Mouse (Mus musculus) MEL (cell line): ENCODE data around the gene Syn3. TPM values are rescaled to one million over a fixed set of nuclear protein-coding genes. Genes with fewer than 3 reads are reported as not detected.

Experiments
- DNase-seq: peaks from one replicate; pipeline ENCODE4 v3.0.0; 2011; ENCODE audit warnings: low read depth, low spot score
- H3K27ac ChIP-seq: 2 replicates; pipeline ENCODE4 v1.5.1; 2012; ENCODE audit warnings: low read depth, mild to moderate bottlenecking, control low read depth, low read length, moderate library complexity; ENCODE audit not compliant: control insufficient read depth
- H3K27me3 ChIP-seq, 2 experiments: fragments of 150-350 bp in 1 of 2; sonication (generic) in 1 of 2; 2 replicates each; pipeline ENCODE4 v1.6.1; 2012; ENCODE audit warnings: low read length in 2 of 2, mild to moderate bottlenecking in 2 of 2, improper control_type of control experiment in 1 of 2, moderate library complexity in 1 of 2; ENCODE audit not compliant: insufficient read depth in 2 of 2, control insufficient read depth in 1 of 2
- H3K36me3 ChIP-seq, 2 experiments: 2 replicates each; pipeline ENCODE4 v1.6.1; 2012 to 2014; ENCODE audit warnings: low read length in 2 of 2, improper control_type of control experiment in 1 of 2, inconsistent platforms in 1 of 2, mild to moderate bottlenecking in 1 of 2; ENCODE audit not compliant: insufficient read depth in 2 of 2, control insufficient read depth in 1 of 2
- H3K4me1 ChIP-seq, 2 experiments: fragments of 150-350 bp in 1 of 2; sonication (generic) in 1 of 2; 2 replicates each; pipeline ENCODE4 v1.6.1; 2012; ENCODE audit warnings: low read length in 2 of 2, improper control_type of control experiment in 1 of 2, mild to moderate bottlenecking in 1 of 2; ENCODE audit not compliant: insufficient read depth in 2 of 2, control insufficient read depth in 1 of 2
- H3K4me3 ChIP-seq, 2 experiments: fragments of 150-350 bp in 1 of 2; sonication (generic) in 1 of 2; 2 replicates each; pipeline ENCODE4 v1.5.1; 2012; ENCODE audit warnings: low read depth in 2 of 2, low read length in 2 of 2, mild to moderate bottlenecking in 2 of 2, moderate library complexity in 2 of 2, control low read depth in 1 of 2, improper control_type of control experiment in 1 of 2; ENCODE audit not compliant: control insufficient read depth in 1 of 2, insufficient read depth in 1 of 2
- H3K79me2 ChIP-seq: 2 replicates; pipeline ENCODE4 v1.6.1; 2012; ENCODE audit warnings: mild to moderate bottlenecking, low read length, moderate library complexity; ENCODE audit not compliant: control insufficient read depth, poor library complexity, insufficient read depth
- H3K9ac ChIP-seq: 2 replicates; pipeline ENCODE4 v1.6.1; 2012; ENCODE audit warnings: low read depth, mild to moderate bottlenecking, control low read depth, low read length, moderate library complexity; ENCODE audit not compliant: control insufficient read depth, poor library complexity, severe bottlenecking
- H3K9me3 ChIP-seq: fragments of 150-350 bp; sonication (generic); replicated peaks from 2 replicates; pipeline ENCODE4 v1.6.1; 2012; ENCODE audit warnings: mild to moderate bottlenecking, low read length, improper control_type of control experiment, moderate library complexity; ENCODE audit not compliant: insufficient read depth
- CTCF ChIP-seq, 3 experiments: IDR thresholded peaks in 2 of 3; conservative IDR thresholded peaks in 1 of 3; 2 replicates each; pipeline ENCODE4 v1.5.1; 2011 to 2012; ENCODE audit warnings: low read length in 3 of 3, low read depth in 2 of 3, mild to moderate bottlenecking in 2 of 3, improper control_type of control experiment in 1 of 3, inconsistent platforms in 1 of 3, mixed read lengths in 1 of 3, moderate library complexity in 1 of 3; ENCODE audit not compliant: control insufficient read depth in 1 of 3, insufficient read depth in 1 of 3, poor library complexity in 1 of 3, severe bottlenecking in 1 of 3
- ELF1 ChIP-seq: IDR thresholded peaks from 2 replicates; pipeline ENCODE4 v1.6.1; 2014; ENCODE audit warnings: low read depth, mild to moderate bottlenecking, inconsistent platforms, low read length, improper control_type of control experiment, moderate library complexity
- EP300 ChIP-seq, 2 experiments: IDR thresholded peaks; 2 replicates each; pipeline ENCODE4 v1.6.1; 2011; ENCODE audit warnings: improper control_type of control experiment in 2 of 2, low read length in 2 of 2, low read depth in 1 of 2, mild to moderate bottlenecking in 1 of 2
- ETS1 ChIP-seq: IDR thresholded peaks from 2 replicates; pipeline ENCODE4 v1.6.1; 2012; ENCODE audit warnings: low read depth, mild to moderate bottlenecking, inconsistent platforms, low read length, improper control_type of control experiment, moderate library complexity
- GABPA ChIP-seq: IDR thresholded peaks from 2 replicates; pipeline ENCODE4 v1.6.1; 2012; ENCODE audit warnings: low read depth, mild to moderate bottlenecking, inconsistent platforms, low read length, improper control_type of control experiment, moderate library complexity
- GATA1 ChIP-seq: IDR thresholded peaks from 2 replicates; pipeline ENCODE4 v1.6.1; 2011; ENCODE audit warnings: low read depth, low read length, improper control_type of control experiment
- KAT2A ChIP-seq: conservative IDR thresholded peaks from 2 replicates; pipeline ENCODE4 v1.6.1; 2012; ENCODE audit warnings: low read depth, low read length, improper control_type of control experiment, inconsistent platforms
- MAFK ChIP-seq: IDR thresholded peaks from 2 replicates; pipeline ENCODE4 v1.6.1; 2011; ENCODE audit warnings: low read depth, mild to moderate bottlenecking, low read length, improper control_type of control experiment, borderline replicate concordance
- MAZ ChIP-seq: IDR thresholded peaks from 2 replicates; pipeline ENCODE4 v1.6.1; 2012; ENCODE audit warnings: low read depth, mild to moderate bottlenecking, inconsistent platforms, low read length, improper control_type of control experiment
- MXI1 ChIP-seq: IDR thresholded peaks from 2 replicates; pipeline ENCODE4 v1.6.1; 2011; ENCODE audit warnings: mild to moderate bottlenecking, low read depth, low read length, improper control_type of control experiment
- MYC ChIP-seq: IDR thresholded peaks from 2 replicates; pipeline ENCODE4 v1.6.1; 2011; ENCODE audit warnings: low read depth, mild to moderate bottlenecking, low read length, improper control_type of control experiment, moderate library complexity
- POLR2A ChIP-seq, 2 experiments: IDR thresholded peaks; 2 replicates each; pipeline ENCODE4 v1.6.1; 2011 to 2012; ENCODE audit warnings: low read length in 2 of 2, mild to moderate bottlenecking in 2 of 2, control low read depth in 1 of 2, improper control_type of control experiment in 1 of 2, low read depth in 1 of 2, moderate library complexity in 1 of 2; ENCODE audit not compliant: control insufficient read depth in 1 of 2, insufficient read depth in 1 of 2, poor library complexity in 1 of 2
- POLR2AphosphoS2 ChIP-seq: IDR thresholded peaks from 2 replicates; pipeline ENCODE4 v1.6.1; 2011; ENCODE audit warnings: low read length, improper control_type of control experiment
- POLR2AphosphoS5 ChIP-seq: IDR thresholded peaks from 2 replicates; pipeline ENCODE4 v1.6.1; 2012; ENCODE audit warnings: low read depth, borderline replicate concordance, mild to moderate bottlenecking, inconsistent platforms, low read length, moderate library complexity, mixed read lengths
- RCOR1 ChIP-seq: IDR thresholded peaks from 2 replicates; pipeline ENCODE4 v1.6.1; 2012; ENCODE audit warnings: low read depth, mild to moderate bottlenecking, inconsistent platforms, low read length, improper control_type of control experiment
- SIN3A ChIP-seq: IDR thresholded peaks from 2 replicates; pipeline ENCODE4 v1.6.1; 2012; ENCODE audit warnings: low read length, improper control_type of control experiment, inconsistent platforms
- TAL1 ChIP-seq: IDR thresholded peaks from 2 replicates; pipeline ENCODE4 v1.6.1; 2012; ENCODE audit warnings: mild to moderate bottlenecking, inconsistent platforms, low read length, moderate library complexity, mixed read lengths
- TBP ChIP-seq: IDR thresholded peaks from 2 replicates; pipeline ENCODE4 v1.8.0; 2011; ENCODE audit warnings: low read depth, low read length, improper control_type of control experiment
- TCF12 ChIP-seq: IDR thresholded peaks from 2 replicates; pipeline ENCODE4 v1.6.1; 2014; ENCODE audit warnings: low read depth, mild to moderate bottlenecking, inconsistent platforms, low read length, improper control_type of control experiment, moderate library complexity
- UBTF ChIP-seq: IDR thresholded peaks from 2 replicates; pipeline ENCODE4 v1.6.1; 2012; ENCODE audit warnings: low read depth, mild to moderate bottlenecking, inconsistent platforms, low read length, improper control_type of control experiment, moderate library complexity, borderline replicate concordance; ENCODE audit not compliant: insufficient read depth
- USF1 ChIP-seq: IDR thresholded peaks from 2 replicates; pipeline ENCODE4 v1.6.1; 2014; ENCODE audit warnings: low read depth, mild to moderate bottlenecking, inconsistent platforms, low read length, improper control_type of control experiment, moderate library complexity
- USF2 ChIP-seq, 2 experiments: IDR thresholded peaks; 2 replicates each; pipeline ENCODE4 v1.6.1; 2011 to 2012; ENCODE audit warnings: improper control_type of control experiment in 2 of 2, low read length in 2 of 2, borderline replicate concordance in 1 of 2, inconsistent platforms in 1 of 2, low read depth in 1 of 2, mild to moderate bottlenecking in 1 of 2; ENCODE audit not compliant: insufficient read depth in 1 of 2
- ZC3H11A ChIP-seq: IDR thresholded peaks from 2 replicates; pipeline ENCODE4 v1.6.1; 2012; ENCODE audit warnings: low read depth, mild to moderate bottlenecking, inconsistent platforms, low read length, improper control_type of control experiment
- ZKSCAN1 ChIP-seq: IDR thresholded peaks from 2 replicates; pipeline ENCODE4 v1.6.1; 2012; ENCODE audit warnings: low read depth, mild to moderate bottlenecking, inconsistent platforms, low read length, improper control_type of control experiment, moderate library complexity
- ZMIZ1 ChIP-seq: IDR thresholded peaks from 2 replicates; pipeline ENCODE4 v1.6.1; 2012; ENCODE audit warnings: low read depth, mild to moderate bottlenecking, inconsistent platforms, low read length, improper control_type of control experiment, moderate library complexity
- ZNF384 ChIP-seq: IDR thresholded peaks from 2 replicates; pipeline ENCODE4 v1.6.1; 2012; ENCODE audit warnings: low read depth, mild to moderate bottlenecking, inconsistent platforms, low read length, improper control_type of control experiment
- polyA plus RNA-seq, 2 experiments: library from polyadenylated mRNA; stranded (reverse) in 1 of 2; unstranded in 1 of 2; fragments of >175 nt in 1 of 2; fragments of >200 nt in 1 of 2; gene quantifications; 2 replicates each; pipeline versions ENCODE4 v1.2.1 to v1.2.4; 2012; ENCODE audit warnings: low replicate concordance in 2 of 2, low read depth in 1 of 2; ENCODE audit not compliant: insufficient read length in 2 of 2, insufficient read depth in 1 of 2, missing spikeins in 1 of 2
- total RNA-seq: library from RNA; depleted of rRNA; stranded (reverse); fragments of 300-350 nt; gene quantifications from 2 replicates; pipeline ENCODE4 v1.2.3, GENCODE M21; 2012

Gene Syn3
- total and polyA plus RNA-seq, 3 experiments, result 0.06 TPM; not detected in 2

DNA sequence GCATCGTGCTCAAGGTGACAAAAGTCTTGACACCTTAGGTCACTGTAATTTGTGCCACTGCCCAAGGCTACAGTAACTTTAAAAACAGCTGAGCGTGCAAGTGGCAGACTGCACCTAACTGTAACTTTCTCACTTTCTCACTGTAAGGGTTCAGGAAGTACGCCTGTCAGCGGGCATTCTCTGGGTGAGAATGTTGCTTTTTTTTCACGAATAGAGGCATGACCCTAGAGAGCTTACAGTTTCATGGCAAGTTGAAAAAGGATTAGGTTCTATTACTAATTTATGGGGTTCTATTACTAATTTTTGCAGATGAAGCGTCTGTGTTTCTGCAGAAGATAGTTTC lies 476.3 kb downstream of the Syn3 start:
- no peaks in the 10 kb centered on the region for H3K9me3 ChIP-seq
- peak in 1 of 2 experiments; percentile 49; a peak in 1 of 4 replicates for TF ChIP-seq EP300 (IDR thresholded peaks at IDR 0.05; ENCODE audit: low read depth in 1 of 2, low read length in 2 of 2)
- peak; percentile 32; the same call in 1 of the 2 replicates for TF ChIP-seq ETS1
- no peak for TF ChIP-seq CTCF (IDR thresholded peaks at IDR 0.05 in 2 of 3, conservative IDR thresholded peaks at IDR 0.05 in 1 of 3; ENCODE audit: control insufficient read depth in 1 of 3, insufficient read depth in 1 of 3, low read depth in 2 of 3, low read length in 3 of 3, poor library complexity in 1 of 3, severe bottlenecking in 1 of 3)
- TF ChIP-seq MXI1, result peak; percentile 6; the same call in 1 of the 2 replicates
- TF ChIP-seq SIN3A, result no peak; the same call in none of the 2 replicates
- TF ChIP-seq MAFK, result 0 out of 2 replicates have a peak, but pooled peaks have one; percentile 36
- 0 out of 2 replicates have a peak, but pooled peaks have one; percentile 11 for TF ChIP-seq TBP
- TF ChIP-seq ZC3H11A, result no peak
- 0 out of 2 replicates have a peak, but pooled peaks have one; percentile 22 for TF ChIP-seq TCF12
- TF ChIP-seq MYC, result 0 out of 2 replicates have a peak, but pooled peaks have one; percentile 15
- no peak for TF ChIP-seq POLR2A (IDR thresholded peaks at IDR 0.05; ENCODE audit: control insufficient read depth in 1 of 2, insufficient read depth in 1 of 2, low read depth in 1 of 2, low read length in 2 of 2, poor library complexity in 1 of 2)
- TF ChIP-seq ZNF384, result peak; percentile 55
- TF ChIP-seq, all 39 proteins: peak for 8
- H3K27ac ChIP-seq, result peak overlapping the region; percentile 92

DNA sequence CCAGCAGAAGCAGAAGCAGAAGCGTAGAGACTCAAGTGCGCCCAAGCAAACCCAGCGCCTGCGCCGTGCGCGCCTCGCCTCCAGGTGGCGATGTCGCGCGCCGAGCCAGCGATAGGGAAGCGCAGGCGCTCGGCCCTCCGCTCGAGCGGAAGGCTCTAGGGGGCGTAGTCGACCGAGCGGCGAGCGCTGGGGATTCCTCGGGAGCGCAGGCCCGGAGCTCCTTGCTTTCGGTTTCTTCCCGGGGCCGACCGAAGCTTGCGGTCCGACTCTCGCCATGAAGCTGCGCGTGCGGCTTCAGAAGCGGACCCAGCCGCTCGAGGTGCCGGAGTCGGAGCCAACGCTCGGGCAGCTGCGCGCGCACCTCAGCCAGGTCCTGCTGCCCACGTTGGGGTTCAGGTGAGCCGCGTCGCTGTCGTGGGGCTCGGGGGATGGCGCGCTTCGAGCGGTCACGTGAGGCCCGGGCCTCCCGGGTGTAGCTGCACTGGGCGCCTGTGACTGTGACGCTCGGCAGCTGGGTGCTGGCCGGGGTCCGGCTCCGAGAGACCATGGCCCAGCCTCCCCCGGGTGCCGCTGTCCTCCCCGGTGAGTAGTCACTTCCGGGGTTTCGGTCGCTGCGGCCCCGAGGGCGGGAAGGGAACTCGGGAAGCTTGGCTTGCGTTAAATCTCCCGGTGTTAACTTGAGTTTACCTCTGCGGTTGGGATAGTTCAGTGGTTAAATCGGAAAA lies 476.8 kb downstream of the Syn3 start, which contains the start of gene Fbxo7:
Gene Fbxo7, plus strand, starts transcription at position 224 of the 725 bp plus-strand sequence.
- H3K79me2 ChIP-seq, result peaks cover 26% of the 10 kb centered on the region
- peaks cover 2 to 28% of the 10 kb centered on the region in 2 experiments; a peak in 3 of 4 replicates for H3K36me3 ChIP-seq
- peak within 1 kb of the TSS; percentile 92 for H3K27ac ChIP-seq
- no peaks in the 10 kb centered on the region for H3K27me3 ChIP-seq
- H3K4me3 ChIP-seq, result peak within 1 kb of the TSS; percentile 76 to 100
- H3K9ac ChIP-seq, result peak within 1 kb of the TSS; percentile 100
- H3K4me1 ChIP-seq, result peaks cover 9 to 17% of the 10 kb centered on the region in 2 experiments
- H3K9me3 ChIP-seq, result no peaks in the 10 kb centered on the region
- peak; percentile 93 for DNase-seq
- no peak for TF ChIP-seq TAL1
- TF ChIP-seq ETS1, result 0 out of 2 replicates have a peak, but pooled peaks have one; percentile 19
- no peak for TF ChIP-seq EP300 (IDR thresholded peaks at IDR 0.05; ENCODE audit: low read depth in 1 of 2, low read length in 2 of 2)
- TF ChIP-seq GATA1, result no peak
- no peak for TF ChIP-seq ZMIZ1
- TF ChIP-seq POLR2AphosphoS2, result no peak
- TF ChIP-seq RCOR1, result no peak
- TF ChIP-seq ELF1, result peak; percentile 87
- no peak for TF ChIP-seq MAFK
- peak in 1 of 2 experiments; percentile 57; a peak in 1 of 4 replicates for TF ChIP-seq USF2 (IDR thresholded peaks at IDR 0.05; ENCODE audit: borderline replicate concordance in 1 of 2, insufficient read depth in 1 of 2, low read depth in 1 of 2, low read length in 2 of 2)
- TF ChIP-seq CTCF (IDR thresholded peaks at IDR 0.05 in 2 of 3, conservative IDR thresholded peaks at IDR 0.05 in 1 of 3; ENCODE audit: control insufficient read depth in 1 of 3, insufficient read depth in 1 of 3, low read depth in 2 of 3, low read length in 3 of 3, poor library complexity in 1 of 3, severe bottlenecking in 1 of 3), result peak; percentile 71 to 99 (median 91)
- no peak for TF ChIP-seq ZKSCAN1
- TF ChIP-seq GABPA, result no peak
- no peak; the same call in 1 of the 2 replicates for TF ChIP-seq MAZ
- peak; percentile 70 for TF ChIP-seq MXI1
- TF ChIP-seq MYC, result peak; percentile 63; the same call in 1 of the 2 replicates
- no peak for TF ChIP-seq POLR2AphosphoS5
- peak; percentile 91 for TF ChIP-seq USF1
- TF ChIP-seq UBTF, result peak; percentile 35; the same call in 1 of the 2 replicates
- TF ChIP-seq KAT2A, result no peak
- TF ChIP-seq SIN3A, result no peak; the same call in none of the 2 replicates

More for the DNA sequence above, 476.3 kb downstream of the Syn3 start:
- H3K27me3 ChIP-seq, result no peaks in the 10 kb centered on the region
- H3K36me3 ChIP-seq, result peaks cover 5 to 30% of the 10 kb centered on the region in 2 experiments; a peak in 3 of 4 replicates
- peak overlapping the region; percentile 100 for H3K9ac ChIP-seq
- peaks cover 27% of the 10 kb centered on the region for H3K79me2 ChIP-seq
- peaks cover 9 to 19% of the 10 kb centered on the region in 2 experiments for H3K4me1 ChIP-seq
- peak overlapping the region; percentile 76 to 100 for H3K4me3 ChIP-seq
- no peak for DNase-seq
